Comparison of ENCODE assay signal across 14 mouse cellular contexts in the genomic region with DNA sequence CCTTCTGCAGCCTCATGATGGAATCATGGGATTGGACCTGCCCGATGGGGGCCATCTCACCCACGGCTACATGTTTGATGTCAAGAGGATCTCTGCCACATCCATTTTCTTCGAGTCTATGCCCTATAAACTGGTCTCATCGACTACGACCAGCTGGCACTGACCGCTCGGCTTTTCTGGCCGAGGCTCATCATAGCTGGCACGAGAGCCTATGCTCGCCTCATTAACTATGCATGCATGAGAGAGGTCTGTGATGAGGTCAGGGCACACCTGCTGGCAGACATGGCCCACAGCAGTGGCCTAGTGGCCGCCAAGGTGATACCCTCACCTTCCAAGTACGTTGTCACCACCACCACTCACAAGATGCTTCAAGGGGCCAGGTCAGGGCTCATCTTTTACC.
"Had no signal": no experiment of that assay in that cellular context is flagged by ENCODE, and none has a peak within 500 bp of the region (broad histone marks: within the 10 kb centered on the region; RNA-seq: fewer than 3 reads in every experiment).

No protein-coding gene starts in this region.

- ATAC-seq: intestine, postnatal 0 days; liver, embryonic 12.5 days; midbrain, embryonic 13.5 days; midbrain, embryonic 16.5 days had no signal

- DNase-seq: kidney, postnatal 10 days; layer of hippocampus, postnatal 36 days; liver; lung, adult 18-20 months; lung, postnatal 10 days; lung, postnatal 36 days; retina, postnatal 1 day; right cerebral cortex, postnatal 25 days; spleen, adult 18-20 months; thymus, postnatal 25 days had no signal
